ENCODE assay signal across 9 mouse cellular contexts in genomic region chr17:83218722-83219121, GRCm38 (mm10). TPM values are rescaled to one million over a fixed set of nuclear protein-coding genes. Genes with fewer than 3 reads are reported as not detected.
A peak's percentile ranks its signal among the peaks of the same experiment; 100 is the strongest.
DNase-seq lines count a peak whose midpoint lies in the region; ATAC-seq lines count a peak whose summit lies in the region.
"Had no signal": no experiment of that assay in that cellular context is flagged by ENCODE, and none has a peak within 500 bp of the region (broad histone marks: within the 10 kb centered on the region; RNA-seq: fewer than 3 reads in every experiment).

No protein-coding gene starts in this region.

- peaks cover 21% of the 10 kb centered on the region; the same call in 1 of the 2 replicates for H3K36me3 ChIP-seq in heart, embryonic 15.5 days
- H3K36me3 ChIP-seq in embryonic facial prominence, embryonic 14.5 days (ENCODE audit: control insufficient read depth, insufficient read depth, low read length), result peaks cover 29% of the 10 kb centered on the region
- no peaks in the 10 kb centered on the region for H3K36me3 ChIP-seq in hindbrain, embryonic 15.5 days
- H3K36me3 ChIP-seq in midbrain, embryonic 14.5 days (ENCODE audit: control insufficient read depth, insufficient read depth, low read length), result no peaks in the 10 kb centered on the region

- H3K9ac ChIP-seq in heart, embryonic 15.5 days, result peak overlapping the region; percentile 95
- H3K9ac ChIP-seq in embryonic facial prominence, embryonic 14.5 days (ENCODE audit: low read depth, low read length), result peak overlapping the region; percentile 90
- H3K9ac ChIP-seq in hindbrain, embryonic 15.5 days, result no peak overlapping the region
- H3K9ac ChIP-seq in midbrain, embryonic 14.5 days (replicated peaks; ENCODE audit: low read length), result no peak overlapping the region

- 47% methylated on average over 6 of the region's 6 CpGs for WGBS in heart, embryonic 15.5 days
- 62% methylated on average over 6 of the region's 6 CpGs for WGBS in embryonic facial prominence, embryonic 14.5 days
- WGBS in hindbrain, embryonic 15.5 days, result 61% methylated on average over 6 of the region's 6 CpGs
- WGBS in midbrain, embryonic 14.5 days, result 73% methylated on average over 6 of the region's 6 CpGs

- no peak for DNase-seq in heart, postnatal 10 days
- DNase-seq in embryonic facial prominence, embryonic 14.5 days (ENCODE audit: low spot score), result no peak
- DNase-seq in midbrain, embryonic 14.5 days, result no peak
- DNase-seq in right cerebral cortex, postnatal 36 days (ENCODE audit: low spot score in 2 of 2), result no peak
- DNase-seq in left cerebral cortex, postnatal 10 days (ENCODE audit: extremely low spot score in 1 of 2, low spot score in 2 of 2), result no peak
- no peak for DNase-seq in left cerebral cortex, postnatal 25 days (ENCODE audit: low spot score in 2 of 2)
- DNase-seq: cerebellum, postnatal 36 days had no signal

- no peaks in the 10 kb centered on the region for H3K9me3 ChIP-seq in heart, embryonic 15.5 days (replicated peaks)
- H3K9me3 ChIP-seq in embryonic facial prominence, embryonic 14.5 days (ENCODE audit: control insufficient read depth, low read length), result no peaks in the 10 kb centered on the region
- H3K9me3 ChIP-seq in hindbrain, embryonic 15.5 days, result no peaks in the 10 kb centered on the region
- H3K9me3 ChIP-seq in midbrain, embryonic 14.5 days (ENCODE audit: control insufficient read depth, low read length), result no peaks in the 10 kb centered on the region

- no peak for ATAC-seq in heart, embryonic 15.5 days (replicated peaks; ENCODE audit: insufficient number of reproducible peaks, insufficient read depth, low FRiP score, low read depth)
- no peak for ATAC-seq in embryonic facial prominence, embryonic 14.5 days (ENCODE audit: low read depth)
- no peak for ATAC-seq in hindbrain, embryonic 15.5 days (ENCODE audit: low FRiP score, low read depth)
- ATAC-seq in midbrain, embryonic 14.5 days (ENCODE audit: low FRiP score, low TSS enrichment), result no peak

- H3K4me1 ChIP-seq in heart, embryonic 15.5 days (replicated peaks), result peaks cover 70% of the 10 kb centered on the region
- peaks cover 5% of the 10 kb centered on the region for H3K4me1 ChIP-seq in embryonic facial prominence, embryonic 14.5 days (ENCODE audit: control insufficient read depth, insufficient read depth, low read length)
- H3K4me1 ChIP-seq in hindbrain, embryonic 15.5 days (replicated peaks), result peaks cover 59% of the 10 kb centered on the region
- H3K4me1 ChIP-seq in midbrain, embryonic 14.5 days (ENCODE audit: control insufficient read depth, insufficient read depth, low read length), result peaks cover 27% of the 10 kb centered on the region

- H3K27ac ChIP-seq in heart, embryonic 15.5 days, result peak overlapping the region; percentile 96
- no peak overlapping the region for H3K27ac ChIP-seq in embryonic facial prominence, embryonic 14.5 days (replicated peaks; ENCODE audit: low read depth, low read length)
- no peak overlapping the region; the same call in 1 of the 2 replicates for H3K27ac ChIP-seq in hindbrain, embryonic 15.5 days (replicated peaks)
- H3K27ac ChIP-seq in midbrain, embryonic 14.5 days (replicated peaks; ENCODE audit: low read depth, low read length), result no peak overlapping the region

- H3K27me3 ChIP-seq in heart, embryonic 15.5 days, result no peaks in the 10 kb centered on the region
- no peaks in the 10 kb centered on the region for H3K27me3 ChIP-seq in embryonic facial prominence, embryonic 14.5 days (replicated peaks; ENCODE audit: control insufficient read depth, insufficient read depth, low read length)
- H3K27me3 ChIP-seq in hindbrain, embryonic 15.5 days, result no peaks in the 10 kb centered on the region
- peaks cover 67% of the 10 kb centered on the region for H3K27me3 ChIP-seq in midbrain, embryonic 14.5 days (ENCODE audit: control insufficient read depth, insufficient read depth, low read length)

- H3K4me2 ChIP-seq in heart, embryonic 15.5 days, result peak overlapping the region; percentile 95
- peak overlapping the region; percentile 85 for H3K4me2 ChIP-seq in embryonic facial prominence, embryonic 14.5 days (ENCODE audit: low read depth, low read length)
- H3K4me2 ChIP-seq in hindbrain, embryonic 15.5 days, result peak overlapping the region; percentile 98
- peak overlapping the region; percentile 95 for H3K4me2 ChIP-seq in midbrain, embryonic 14.5 days (ENCODE audit: low read length)

- H3K4me3 ChIP-seq in heart, embryonic 15.5 days, result peak overlapping the region; percentile 79
- peak overlapping the region; percentile 68 for H3K4me3 ChIP-seq in embryonic facial prominence, embryonic 14.5 days (ENCODE audit: low read depth, low read length)
- 0 out of 2 replicates have a peak overlapping the region, but pooled peaks have one; percentile 0 for H3K4me3 ChIP-seq in hindbrain, embryonic 15.5 days
- H3K4me3 ChIP-seq in midbrain, embryonic 14.5 days (replicated peaks; ENCODE audit: low read depth, low read length), result no peak overlapping the region

- intact Hi-C loops in heart, postnatal 10 days (cut with DNase I), result loop anchor here (5.0 kb wide), 1 partner anchor 106 kb away; no protein-coding TSS in a partner anchor
- intact Hi-C loops in left cerebral cortex, postnatal 10 days (cut with DNase I), result no loop called here
- intact Hi-C loops in left cerebral cortex, postnatal 25 days (cut with DNase I), result no loop called here

RNA-seq across cellular contexts. Expression of gene Pkdcc, which starts 3.6 kb away (rescaled TPM):
- polyA plus RNA-seq in heart, embryonic 15.5 days (2015; fragmentation: Nextera tagmentation; extraction: Ambion mirVana), result 10.7 and 20.2 TPM in 2 replicates
- total RNA-seq in heart, postnatal 10 days (2021), result 10 to 100 TPM; 46.5 to 50.4 TPM
- polyA plus RNA-seq in embryonic facial prominence, embryonic 14.5 days (2014; fragmentation: Nextera tagmentation; extraction: Ambion mirVana), result 26.2 and 29.9 TPM in 2 replicates
- polyA plus RNA-seq in hindbrain, embryonic 15.5 days (2015; fragmentation: Nextera tagmentation; extraction: Ambion mirVana), result 5.7 and 7.1 TPM in 2 replicates
- 5.1 and 7.2 TPM in 2 replicates for polyA plus RNA-seq in midbrain, embryonic 14.5 days (2014; fragmentation: Nextera tagmentation; extraction: Ambion mirVana)
- 10 to 100 TPM; 16.7 to 19.8 TPM for total RNA-seq in left cerebral cortex, postnatal 10 days (2021)
- 10 to 100 TPM; 14.0 to 14.4 TPM for total RNA-seq in left cerebral cortex, postnatal 25 days (2021)

Comparison
In these comparisons a context has a peak if more than half of its experiments do, and no peak if none do; other contexts are left out.
1. H3K9ac ChIP-seq: peak in heart, embryonic 15.5 days (single experiment) and embryonic facial prominence, embryonic 14.5 days (single experiment); none in hindbrain, embryonic 15.5 days (single experiment) and midbrain, embryonic 14.5 days (single experiment).
2. Peak in every context shown above with its lines, with median percentiles within 50 percentile points of each other: H3K4me2 ChIP-seq.